Mouse (Mus musculus) MEL (cell line): ENCODE data around the gene Ablim1.

Experiments
- CTCF ChIP-seq, 3 experiments: IDR thresholded peaks in 2 of 3; conservative IDR thresholded peaks in 1 of 3; 2 replicates each; pipeline ENCODE4 v1.5.1; 2011 to 2012; ENCODE audit warnings: low read length in 3 of 3, low read depth in 2 of 3, mild to moderate bottlenecking in 2 of 3, improper control_type of control experiment in 1 of 3, inconsistent platforms in 1 of 3, mixed read lengths in 1 of 3, moderate library complexity in 1 of 3; ENCODE audit not compliant: control insufficient read depth in 1 of 3, insufficient read depth in 1 of 3, poor library complexity in 1 of 3, severe bottlenecking in 1 of 3
- GABPA ChIP-seq: IDR thresholded peaks from 2 replicates; pipeline ENCODE4 v1.6.1; 2012; ENCODE audit warnings: low read depth, mild to moderate bottlenecking, inconsistent platforms, low read length, improper control_type of control experiment, moderate library complexity
- MAFK ChIP-seq: IDR thresholded peaks from 2 replicates; pipeline ENCODE4 v1.6.1; 2011; ENCODE audit warnings: low read depth, mild to moderate bottlenecking, low read length, improper control_type of control experiment, borderline replicate concordance
- MAX ChIP-seq: IDR thresholded peaks from 2 replicates; pipeline ENCODE4 v1.6.1; 2011; ENCODE audit warnings: low read length, improper control_type of control experiment
- MXI1 ChIP-seq: IDR thresholded peaks from 2 replicates; pipeline ENCODE4 v1.6.1; 2011; ENCODE audit warnings: mild to moderate bottlenecking, low read depth, low read length, improper control_type of control experiment
- NRF1 ChIP-seq: IDR thresholded peaks from 2 replicates; pipeline ENCODE4 v1.6.1; 2014; ENCODE audit warnings: low read depth, mild to moderate bottlenecking, inconsistent platforms, low read length, improper control_type of control experiment, moderate library complexity; ENCODE audit not compliant: poor library complexity, insufficient read depth, severe bottlenecking
- POLR2A ChIP-seq, 2 experiments: IDR thresholded peaks; 2 replicates each; pipeline ENCODE4 v1.6.1; 2011 to 2012; ENCODE audit warnings: low read length in 2 of 2, mild to moderate bottlenecking in 2 of 2, control low read depth in 1 of 2, improper control_type of control experiment in 1 of 2, low read depth in 1 of 2, moderate library complexity in 1 of 2; ENCODE audit not compliant: control insufficient read depth in 1 of 2, insufficient read depth in 1 of 2, poor library complexity in 1 of 2
- POLR2AphosphoS2 ChIP-seq: IDR thresholded peaks from 2 replicates; pipeline ENCODE4 v1.6.1; 2011; ENCODE audit warnings: low read length, improper control_type of control experiment
- POLR2AphosphoS5 ChIP-seq: IDR thresholded peaks from 2 replicates; pipeline ENCODE4 v1.6.1; 2012; ENCODE audit warnings: low read depth, borderline replicate concordance, mild to moderate bottlenecking, inconsistent platforms, low read length, moderate library complexity, mixed read lengths

- no peak for TF ChIP-seq POLR2AphosphoS2
- no peak for TF ChIP-seq CTCF (IDR thresholded peaks at IDR 0.05 in 2 of 3, conservative IDR thresholded peaks at IDR 0.05 in 1 of 3; ENCODE audit: control insufficient read depth in 1 of 3, insufficient read depth in 1 of 3, low read depth in 2 of 3, low read length in 3 of 3, poor library complexity in 1 of 3, severe bottlenecking in 1 of 3)
- TF ChIP-seq GABPA: no peak
- no peak for TF ChIP-seq MAFK
- TF ChIP-seq POLR2A (IDR thresholded peaks at IDR 0.05; ENCODE audit: control insufficient read depth in 1 of 2, insufficient read depth in 1 of 2, low read depth in 1 of 2, low read length in 2 of 2, poor library complexity in 1 of 2): no peak
- no peak for TF ChIP-seq NRF1
- TF ChIP-seq MXI1: no peak
- TF ChIP-seq MAX: no peak
- TF ChIP-seq POLR2AphosphoS5: no peak
Measured at GRCm38 (mm10) chr19:57138469-57138868, 176.2 kb downstream of the Ablim1 start.
